In genomic region chr3:19956885-19957284, GRCm38 (mm10) we compare ENCODE assay signal across 8 mouse cellular contexts. TPM values are rescaled to one million over a fixed set of nuclear protein-coding genes. Genes with fewer than 3 reads are reported as not detected.
DNase-seq lines count a peak whose midpoint lies in the region; ATAC-seq and TF ChIP-seq lines count a peak whose summit lies in the region.

TSS of gene Cp (plus strand) at chr3:19957054.

- H3K4me1 ChIP-seq in liver, embryonic 15.5 days (replicated peaks), result peaks cover 10% of the 10 kb centered on the region; the same call in 1 of the 2 replicates
- peaks cover 46% of the 10 kb centered on the region for H3K4me1 ChIP-seq in bone marrow macrophage, adult 2 months (ENCODE audit: control insufficient read depth, insufficient read depth, low read length)
- H3K4me1 ChIP-seq in midbrain, postnatal 0 days (ENCODE audit: insufficient read depth, low read length), result no peaks in the 10 kb centered on the region

- H3K27ac ChIP-seq in liver, embryonic 15.5 days (replicated peaks), result no peak within 1 kb of the TSS
- H3K27ac ChIP-seq in bone marrow macrophage, adult 2 months (ENCODE audit: insufficient read depth, low read depth, low read length), result peak within 1 kb of the TSS; percentile 54
- 0 out of 2 replicates have a peak within 1 kb of the TSS, but pooled peaks have one; percentile 18 for H3K27ac ChIP-seq in midbrain, postnatal 0 days (ENCODE audit: low read depth, low read length)

- H3K4me3 ChIP-seq in liver, embryonic 15.5 days (replicated peaks), result no peak within 1 kb of the TSS; the same call in 1 of the 2 replicates
- H3K4me3 ChIP-seq in bone marrow macrophage, adult 2 months (ENCODE audit: insufficient read depth, low read length), result peak within 1 kb of the TSS; percentile 33
- H3K4me3 ChIP-seq in midbrain, postnatal 0 days (ENCODE audit: low read depth, low read length), result peak within 1 kb of the TSS; percentile 3; the same call in 1 of the 2 replicates

- intact Hi-C loops in heart, postnatal 25 days (cut with DNase I), result no loop called here

- no peak within 1 kb of the TSS for H3K4me2 ChIP-seq in liver, embryonic 15.5 days
- H3K4me2 ChIP-seq in midbrain, postnatal 0 days (ENCODE audit: low read depth, low read length, poor library complexity, severe bottlenecking), result peak within 1 kb of the TSS; percentile 26; the same call in 1 of the 2 replicates

- WGBS in liver, embryonic 15.5 days (ENCODE audit: insufficient replicate concordance), result 51% methylated on average over 5 of the region's 5 CpGs
- WGBS in midbrain, postnatal 0 days, result 31% methylated on average over 5 of the region's 5 CpGs

- no peaks in the 10 kb centered on the region for H3K36me3 ChIP-seq in liver, embryonic 15.5 days (replicated peaks)
- H3K36me3 ChIP-seq in midbrain, postnatal 0 days (ENCODE audit: insufficient read depth, low read length), result no peaks in the 10 kb centered on the region

- H3K9me3 ChIP-seq in liver, embryonic 15.5 days (replicated peaks), result no peaks in the 10 kb centered on the region
- H3K9me3 ChIP-seq in midbrain, postnatal 0 days (ENCODE audit: low read length), result no peaks in the 10 kb centered on the region

- H3K9ac ChIP-seq in liver, embryonic 15.5 days, result no peak within 1 kb of the TSS
- no peak within 1 kb of the TSS for H3K9ac ChIP-seq in midbrain, postnatal 0 days (replicated peaks; ENCODE audit: low read length, poor library complexity, severe bottlenecking)

- no peak for DNase-seq in liver
- DNase-seq in heart, postnatal 25 days (ENCODE audit: low spot score), result no peak
- peak; percentile 48 for DNase-seq in midbrain, postnatal 0 days (ENCODE audit: low spot score)
- no peak for DNase-seq in right cerebral cortex, postnatal 36 days (ENCODE audit: low spot score in 2 of 2)
- DNase-seq in gastrocnemius, postnatal 25 days, result no peak
- DNase-seq in spleen, adult 12 weeks (ENCODE audit: low spot score), result no peak

- ATAC-seq in liver, embryonic 15.5 days (ENCODE audit: insufficient read depth), result no peak
- no peak for ATAC-seq in midbrain, postnatal 0 days (ENCODE audit: low FRiP score)

- no peak for TF ChIP-seq CTCF in bone marrow macrophage, adult 2 months (IDR thresholded peaks at IDR 0.05; ENCODE audit: low read depth, low read length)
- no peak for TF ChIP-seq CTCF in midbrain, postnatal 0 days (IDR thresholded peaks at IDR 0.05)

- no peak for TF ChIP-seq POLR2A in bone marrow macrophage, adult 2 months (IDR thresholded peaks at IDR 0.05; ENCODE audit: borderline replicate concordance, low read depth, low read length)

- no peaks in the 10 kb centered on the region for H3K27me3 ChIP-seq in liver, embryonic 15.5 days
- H3K27me3 ChIP-seq in midbrain, postnatal 0 days (ENCODE audit: insufficient read depth, low read length), result no peaks in the 10 kb centered on the region

RNA-seq across cellular contexts. Expression of gene Cp, which starts in this region (rescaled TPM):
- polyA plus RNA-seq in liver, embryonic 15.5 days (2015; fragmentation: Nextera tagmentation; extraction: Ambion mirVana), result 38.6 and 58.7 TPM in 2 replicates
- polyA plus RNA-seq in bone marrow macrophage, adult 2 months (2012; ENCODE audit: insufficient read depth, insufficient read length, missing spikeins), result 19.1 and 33.5 TPM in 2 replicates
- 10 to 100 TPM; 27.6 to 31.8 TPM for total RNA-seq in heart, postnatal 25 days (2021)
- 13.3 and 28.3 TPM in 2 replicates for total RNA-seq in midbrain, postnatal 0 days (2014; rRNA removed)
- 11.8 and 12.2 TPM in 2 replicates for polyA plus RNA-seq in midbrain, postnatal 0 days (2015; fragmentation: Nextera tagmentation; extraction: Ambion mirVana)
- total RNA-seq in gastrocnemius, postnatal 25 days (2021), result 1 to 10 TPM; 6.4 to 9.0 TPM
